Mouse (Mus musculus): ENCODE results near the gene Psmb1. TPM values are rescaled to one million over a fixed set of nuclear protein-coding genes. Genes with fewer than 3 reads are reported as not detected.
A peak's percentile ranks its signal among the peaks of the same experiment; 100 is the strongest.

Gene Psmb1
- polyA plus RNA-seq, 1 experiment = 58.3 TPM

DNA sequence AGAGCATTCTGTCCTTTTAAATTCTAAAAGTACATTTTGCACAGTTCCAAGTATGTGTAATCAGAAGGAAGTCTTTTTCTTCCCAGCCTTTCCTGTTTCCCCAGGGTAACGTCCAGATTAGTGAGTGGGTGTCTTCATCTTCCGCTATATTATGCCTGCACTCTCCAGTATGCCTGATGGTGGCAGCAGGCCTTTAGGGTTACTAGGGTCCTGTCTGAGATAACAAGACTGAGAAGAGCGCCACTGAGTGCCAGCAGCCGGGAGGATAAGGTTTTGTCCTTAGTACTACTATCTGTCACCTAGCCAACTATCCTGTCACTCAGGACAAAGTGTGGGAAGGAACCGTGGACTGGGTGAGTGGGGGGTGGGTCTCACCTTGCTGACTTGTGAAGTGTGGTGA lies 18.2 kb upstream of the Psmb1 start:
- no peaks in the 10 kb centered on the region for H3K4me1 ChIP-seq (ENCODE audit: control insufficient read depth, insufficient read depth, low read length)
- H3K36me3 ChIP-seq (ENCODE audit: control insufficient read depth, insufficient read depth, low read length) = peaks cover 3% of the 10 kb centered on the region
- H3K4me3 ChIP-seq (ENCODE audit: control insufficient read depth, low read depth, low read length) = no peak overlapping the region
- TF ChIP-seq POLR2A (IDR thresholded peaks at IDR 0.05; ENCODE audit: control insufficient read depth, low read depth, low read length) = no peak
- no peak for TF ChIP-seq CTCF (IDR thresholded peaks at IDR 0.05; ENCODE audit: control insufficient read depth, insufficient read depth, insufficient replicate concordance, low read depth, low read length)
- no peaks in the 10 kb centered on the region for H3K27me3 ChIP-seq (ENCODE audit: control insufficient read depth, insufficient read depth, low read length)
- H3K27ac ChIP-seq (ENCODE audit: control insufficient read depth, insufficient read depth, low read depth, low read length) = no peak overlapping the region

DNA sequence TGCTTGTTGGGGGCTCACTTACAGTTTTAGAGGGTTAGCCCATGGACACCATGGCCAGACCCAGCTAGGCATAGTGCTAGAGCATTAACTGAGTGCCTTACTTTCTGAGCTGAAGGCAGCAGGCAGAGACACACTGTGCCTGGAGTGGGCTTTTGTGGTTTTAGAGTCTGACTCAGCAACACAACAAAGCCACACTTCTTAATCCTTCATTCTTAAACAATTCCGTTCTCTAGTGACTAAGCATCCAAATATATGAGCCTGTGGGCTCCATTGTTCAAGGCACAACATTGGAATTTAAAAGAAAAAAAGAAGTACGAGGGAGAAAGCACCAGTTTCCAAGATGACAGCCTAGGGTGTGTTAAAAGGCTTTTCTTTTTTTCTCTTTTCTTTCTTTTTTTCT lies 11.1 kb upstream of the Psmb1 start:
- Histone ChIP-seq H3K27ac (ENCODE audit: control insufficient read depth, insufficient read depth, low read depth, low read length) (no peak overlapping the region), H3K36me3 (ENCODE audit: control insufficient read depth, insufficient read depth, low read length) (peaks cover 1% of the 10 kb centered on the region), H3K27me3 (ENCODE audit: control insufficient read depth, insufficient read depth, low read length) (no peaks in the 10 kb centered on the region), H3K4me3 (ENCODE audit: control insufficient read depth, low read depth, low read length) (no peak overlapping the region), H3K4me1 (ENCODE audit: control insufficient read depth, insufficient read depth, low read length) (no peaks in the 10 kb centered on the region)
- no peak for TF ChIP-seq CTCF (IDR thresholded peaks at IDR 0.05; ENCODE audit: control insufficient read depth, insufficient read depth, insufficient replicate concordance, low read depth, low read length)
- no peak for TF ChIP-seq POLR2A (IDR thresholded peaks at IDR 0.05; ENCODE audit: control insufficient read depth, low read depth, low read length)

- peaks cover 2% of the 10 kb centered on the region; the same call in 1 of the 2 replicates for H3K4me1 ChIP-seq (ENCODE audit: control insufficient read depth, insufficient read depth, low read length)
- peak overlapping the region; percentile 83 for H3K27ac ChIP-seq (ENCODE audit: control insufficient read depth, insufficient read depth, low read depth, low read length)
- H3K27me3 ChIP-seq (ENCODE audit: control insufficient read depth, insufficient read depth, low read length) = no peaks in the 10 kb centered on the region
- peak overlapping the region; percentile 99 for H3K4me3 ChIP-seq (ENCODE audit: control insufficient read depth, low read depth, low read length)
- TF ChIP-seq POLR2A (IDR thresholded peaks at IDR 0.05; ENCODE audit: control insufficient read depth, low read depth, low read length) = no peak
- TF ChIP-seq CTCF (IDR thresholded peaks at IDR 0.05; ENCODE audit: control insufficient read depth, insufficient read depth, insufficient replicate concordance, low read depth, low read length) = no peak
- peaks cover 1% of the 10 kb centered on the region for H3K36me3 ChIP-seq (ENCODE audit: control insufficient read depth, insufficient read depth, low read length)
Observed at GRCm38 (mm10) chr17:15498753-15499113, 818 bp downstream of the Psmb1 start.

- H3K27me3 ChIP-seq (ENCODE audit: control insufficient read depth, insufficient read depth, low read length) = no peaks in the 10 kb centered on the region
- H3K4me3 ChIP-seq (ENCODE audit: control insufficient read depth, low read depth, low read length) = peak overlapping the region; percentile 99
- H3K4me1 ChIP-seq (ENCODE audit: control insufficient read depth, insufficient read depth, low read length) = peaks cover 2% of the 10 kb centered on the region; the same call in 1 of the 2 replicates
- peaks cover 1% of the 10 kb centered on the region for H3K36me3 ChIP-seq (ENCODE audit: control insufficient read depth, insufficient read depth, low read length)
- peak overlapping the region; percentile 94 for H3K27ac ChIP-seq (ENCODE audit: control insufficient read depth, insufficient read depth, low read depth, low read length)
- TF ChIP-seq CTCF (IDR thresholded peaks at IDR 0.05; ENCODE audit: control insufficient read depth, insufficient read depth, insufficient replicate concordance, low read depth, low read length) (no peak), POLR2A (IDR thresholded peaks at IDR 0.05; ENCODE audit: control insufficient read depth, low read depth, low read length) (peak; percentile 79)
Observed at GRCm38 (mm10) chr17:15497882-15498752, 1.4 kb downstream of the Psmb1 start.

DNA sequence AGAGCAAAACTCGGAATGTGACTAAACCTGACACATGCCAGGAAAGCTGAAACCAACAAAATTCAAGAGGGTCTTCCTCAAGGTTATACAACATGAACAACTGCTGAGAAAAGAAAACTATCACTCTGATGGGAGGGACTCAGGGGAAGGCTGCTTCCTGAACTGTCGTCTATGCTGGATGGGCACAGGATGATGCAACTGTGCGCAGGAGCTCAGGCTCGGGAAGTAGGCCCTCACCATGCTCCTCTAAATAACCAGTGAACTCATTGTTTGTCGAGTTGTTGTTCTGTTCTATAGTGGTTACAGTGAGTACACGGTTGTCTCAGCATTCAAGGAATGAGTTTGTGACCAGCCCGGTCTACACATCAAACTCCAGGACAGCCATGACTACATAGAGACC lies 9.0 kb downstream of the Psmb1 start:
- TF ChIP-seq POLR2A (IDR thresholded peaks at IDR 0.05; ENCODE audit: control insufficient read depth, low read depth, low read length) (no peak), CTCF (IDR thresholded peaks at IDR 0.05; ENCODE audit: control insufficient read depth, insufficient read depth, insufficient replicate concordance, low read depth, low read length) (no peak)
- no peaks in the 10 kb centered on the region for H3K4me1 ChIP-seq (ENCODE audit: control insufficient read depth, insufficient read depth, low read length)
- H3K27ac ChIP-seq (ENCODE audit: control insufficient read depth, insufficient read depth, low read depth, low read length) = no peak overlapping the region
- H3K27me3 ChIP-seq (ENCODE audit: control insufficient read depth, insufficient read depth, low read length) = no peaks in the 10 kb centered on the region
- no peak overlapping the region for H3K4me3 ChIP-seq (ENCODE audit: control insufficient read depth, low read depth, low read length)
- peaks cover 5% of the 10 kb centered on the region for H3K36me3 ChIP-seq (ENCODE audit: control insufficient read depth, insufficient read depth, low read length)

- peaks cover 3% of the 10 kb centered on the region for H3K36me3 ChIP-seq (ENCODE audit: control insufficient read depth, insufficient read depth, low read length)
- H3K4me3 ChIP-seq (ENCODE audit: control insufficient read depth, low read depth, low read length) = no peak overlapping the region
- TF ChIP-seq CTCF (IDR thresholded peaks at IDR 0.05; ENCODE audit: control insufficient read depth, insufficient read depth, insufficient replicate concordance, low read depth, low read length) = no peak
- TF ChIP-seq POLR2A (IDR thresholded peaks at IDR 0.05; ENCODE audit: control insufficient read depth, low read depth, low read length) = no peak
- no peaks in the 10 kb centered on the region for H3K4me1 ChIP-seq (ENCODE audit: control insufficient read depth, insufficient read depth, low read length)
- H3K27me3 ChIP-seq (ENCODE audit: control insufficient read depth, insufficient read depth, low read length) = no peaks in the 10 kb centered on the region
- H3K27ac ChIP-seq (ENCODE audit: control insufficient read depth, insufficient read depth, low read depth, low read length) = no peak overlapping the region
Observed at GRCm38 (mm10) chr17:15472671-15473070, 26.9 kb downstream of the Psmb1 start.

GRCm38 (mm10) chr17:15467669-15468068 lies 31.9 kb downstream of the Psmb1 start:
- Histone ChIP-seq H3K27me3 (ENCODE audit: control insufficient read depth, insufficient read depth, low read length) (no peaks in the 10 kb centered on the region), H3K4me3 (ENCODE audit: control insufficient read depth, low read depth, low read length) (no peak overlapping the region), H3K36me3 (ENCODE audit: control insufficient read depth, insufficient read depth, low read length) (no peaks in the 10 kb centered on the region), H3K4me1 (ENCODE audit: control insufficient read depth, insufficient read depth, low read length) (no peaks in the 10 kb centered on the region), H3K27ac (ENCODE audit: control insufficient read depth, insufficient read depth, low read depth, low read length) (no peak overlapping the region)
- no peak for TF ChIP-seq POLR2A (IDR thresholded peaks at IDR 0.05; ENCODE audit: control insufficient read depth, low read depth, low read length)
- peak; percentile 89 for TF ChIP-seq CTCF (IDR thresholded peaks at IDR 0.05; ENCODE audit: control insufficient read depth, insufficient read depth, insufficient replicate concordance, low read depth, low read length)
